Mouse (Mus musculus) fibroblast of lung, adult 2 months (primary cell): ENCODE results near the gene Erc2.
"Not testable (repeated sequence)": the region's sequence is repeated elsewhere in the genome, so short reads cannot be mapped to it uniquely, and the experiment has no call there.

Experiments
- DNase-seq: peaks from one replicate; pipeline ENCODE4 v3.0.0-alpha.2; 2011; ENCODE audit warnings: low read depth

The Erc2 gene

GRCm38 (mm10) chr14:27622176-27622922 is at the start of gene Erc2:
Gene Erc2, plus strand, starts transcription at chr14:27622428.
- peak; percentile 15 for DNase-seq

GRCm38 (mm10) chr14:27578443-27578842 is 43.8 kb upstream of the Erc2 start:
- DNase-seq = no peak

GRCm38 (mm10) chr14:27589616-27590015 is 32.6 kb upstream of the Erc2 start:
- DNase-seq = not testable (repeated sequence)

- DNase-seq = no peak
Measured at GRCm38 (mm10) chr14:27592163-27592562, 30.1 kb upstream of the Erc2 start.

- DNase-seq = peak; percentile 36
Measured at GRCm38 (mm10) chr14:27596265-27596664, 26.0 kb upstream of the Erc2 start.

- peak; percentile 34 for DNase-seq
Measured at GRCm38 (mm10) chr14:27602136-27602535, 20.1 kb upstream of the Erc2 start.

GRCm38 (mm10) chr14:27607419-27607818 is 14.8 kb upstream of the Erc2 start:
- no peak for DNase-seq

- no peak for DNase-seq
Measured at GRCm38 (mm10) chr14:27613766-27614165, 8.5 kb upstream of the Erc2 start.

- DNase-seq = no peak
Measured at GRCm38 (mm10) chr14:27617286-27617685, 4.9 kb upstream of the Erc2 start.

- DNase-seq = no peak
Measured at GRCm38 (mm10) chr14:27621576-27621975, 652 bp upstream of the Erc2 start.

- no peak for DNase-seq
Measured at GRCm38 (mm10) chr14:27622923-27623219, 643 bp downstream of the Erc2 start.

GRCm38 (mm10) chr14:27623368-27623767 is 1.1 kb downstream of the Erc2 start:
- DNase-seq = no peak

GRCm38 (mm10) chr14:27628701-27629100 is 6.5 kb downstream of the Erc2 start:
- no peak for DNase-seq

GRCm38 (mm10) chr14:27629369-27630012 is 7.3 kb downstream of the Erc2 start:
- DNase-seq = no peak

- no peak for DNase-seq
Measured at GRCm38 (mm10) chr14:27630973-27631640, 8.9 kb downstream of the Erc2 start.

- DNase-seq = no peak
Measured at GRCm38 (mm10) chr14:27634761-27635160, 12.5 kb downstream of the Erc2 start.

GRCm38 (mm10) chr14:27636556-27636955 is 14.3 kb downstream of the Erc2 start:
- no peak for DNase-seq

- DNase-seq = no peak
Measured at GRCm38 (mm10) chr14:27641382-27641781, 19.2 kb downstream of the Erc2 start.

GRCm38 (mm10) chr14:27642981-27643380 is 20.8 kb downstream of the Erc2 start:
- DNase-seq = no peak

GRCm38 (mm10) chr14:27654670-27655069 is 32.4 kb downstream of the Erc2 start:
- no peak for DNase-seq

GRCm38 (mm10) chr14:27658616-27659015 is 36.4 kb downstream of the Erc2 start:
- DNase-seq = no peak

GRCm38 (mm10) chr14:27661466-27661865 is 39.2 kb downstream of the Erc2 start:
- DNase-seq = no peak

GRCm38 (mm10) chr14:27662251-27662650 is 40.0 kb downstream of the Erc2 start:
- DNase-seq = no peak
